Mouse (Mus musculus) liver, embryonic 14.5 days (tissue): ENCODE data around the gene Anapc2. TPM values are rescaled to one million over a fixed set of nuclear protein-coding genes. Genes with fewer than 3 reads are reported as not detected.

Source experiments
- ATAC-seq: fragments of 200-750 bp; cut with Nextera tagmentation; 2 replicates; pipeline ENCODE4 v1.8.0; 2017; ENCODE audit warnings: moderate number of reproducible peaks, mild to moderate bottlenecking, moderate library complexity; ENCODE audit not compliant: insufficient read depth
- DNase-seq, 3 experiments: peaks; one replicate each; pipeline ENCODE4 v3.0.0-alpha.2; 2012 to 2013; ENCODE audit warnings: low read depth in 3 of 3, low spot score in 3 of 3
- H3K27ac ChIP-seq: fragments of 300-500 bp; sonication (generic); 2 replicates; pipeline ENCODE4 v1.5.1; 2014; ENCODE audit warnings: moderate library complexity, mild to moderate bottlenecking, control low read depth, inconsistent platforms
- H3K27me3 ChIP-seq: fragments of 300-500 bp; sonication (generic); 2 replicates; pipeline ENCODE4 v1.6.1; 2014; ENCODE audit warnings: mild to moderate bottlenecking, low read length, moderate library complexity; ENCODE audit not compliant: control insufficient read depth, insufficient read depth
- H3K36me3 ChIP-seq: fragments of 300-500 bp; sonication (generic); replicated peaks from 2 replicates; pipeline ENCODE4 v1.6.1; 2014; ENCODE audit warnings: low read depth; ENCODE audit not compliant: control insufficient read depth, insufficient read depth
- H3K4me1 ChIP-seq, 2 experiments: fragments of 200-500 bp in 1 of 2; fragments of 300-500 bp in 1 of 2; sonication (generic) in 1 of 2; replicated peaks; 2 replicates each; pipeline ENCODE4 v1.6.1; 2012 to 2014; ENCODE audit warnings: antibody characterized with exemption in 1 of 2, inconsistent platforms in 1 of 2, low read length in 1 of 2; ENCODE audit not compliant: control insufficient read depth in 2 of 2, insufficient read depth in 2 of 2
- H3K4me2 ChIP-seq: fragments of 300-500 bp; sonication (generic); 2 replicates; pipeline ENCODE4 v1.6.1; 2014; ENCODE audit warnings: low read depth, mild to moderate bottlenecking, control low read depth, moderate library complexity
- H3K4me3 ChIP-seq, 2 experiments: fragments of 200-500 bp in 1 of 2; fragments of 300-500 bp in 1 of 2; sonication (generic) in 1 of 2; 2 replicates each; pipeline ENCODE4 v1.5.1; 2012 to 2014; ENCODE audit warnings: low read depth in 2 of 2, low read length in 2 of 2, mild to moderate bottlenecking in 2 of 2, control low read depth in 1 of 2, inconsistent platforms in 1 of 2, moderate library complexity in 1 of 2; ENCODE audit not compliant: insufficient read depth in 1 of 2
- H3K9ac ChIP-seq: fragments of 300-500 bp; sonication (generic); replicated peaks from 2 replicates; pipeline ENCODE4 v1.6.1; 2014; ENCODE audit warnings: mild to moderate bottlenecking, control low read depth, moderate library complexity
- H3K9me3 ChIP-seq: fragments of 300-500 bp; sonication (generic); 2 replicates; pipeline ENCODE4 v1.6.1; 2016; ENCODE audit warnings: low read length, mixed read lengths; ENCODE audit not compliant: control insufficient read depth
- CTCF ChIP-seq: IDR thresholded peaks from 2 replicates; pipeline ENCODE4 v1.5.1; 2016; ENCODE audit warnings: antibody characterized with exemption, low read depth, control low read depth
- EP300 ChIP-seq: IDR thresholded peaks from 2 replicates; pipeline ENCODE4 v1.6.1; 2016; ENCODE audit warnings: antibody characterized with exemption, low read depth
- WGBS: fragments of 180-500 bp; shearing (Covaris S2); extraction: QIAGEN DNeasy Blood & Tissue Kit; methylation state at CpG from one replicate; pipeline ENCODE4 v1.1.7; 2014; ENCODE audit not compliant: insufficient replicate concordance; 5-methylcytosine and 5-hydroxymethylcytosine counted together
- polyA plus RNA-seq, 2 experiments: library from polyadenylated mRNA; depleted of rRNA in 1 of 2; stranded (reverse) in 1 of 2; unstranded in 1 of 2; fragments of >200 nt; fragmentation: Nextera tagmentation in 1 of 2; extraction: Ambion mirVana in 1 of 2; gene quantifications; 2 replicates each; pipeline versions ENCODE4 v1.2.1 to v1.2.3; 2012 to 2014

The Anapc2 gene
- polyA plus RNA-seq, 2 experiments = 23.8 to 30.2 TPM

DNA sequence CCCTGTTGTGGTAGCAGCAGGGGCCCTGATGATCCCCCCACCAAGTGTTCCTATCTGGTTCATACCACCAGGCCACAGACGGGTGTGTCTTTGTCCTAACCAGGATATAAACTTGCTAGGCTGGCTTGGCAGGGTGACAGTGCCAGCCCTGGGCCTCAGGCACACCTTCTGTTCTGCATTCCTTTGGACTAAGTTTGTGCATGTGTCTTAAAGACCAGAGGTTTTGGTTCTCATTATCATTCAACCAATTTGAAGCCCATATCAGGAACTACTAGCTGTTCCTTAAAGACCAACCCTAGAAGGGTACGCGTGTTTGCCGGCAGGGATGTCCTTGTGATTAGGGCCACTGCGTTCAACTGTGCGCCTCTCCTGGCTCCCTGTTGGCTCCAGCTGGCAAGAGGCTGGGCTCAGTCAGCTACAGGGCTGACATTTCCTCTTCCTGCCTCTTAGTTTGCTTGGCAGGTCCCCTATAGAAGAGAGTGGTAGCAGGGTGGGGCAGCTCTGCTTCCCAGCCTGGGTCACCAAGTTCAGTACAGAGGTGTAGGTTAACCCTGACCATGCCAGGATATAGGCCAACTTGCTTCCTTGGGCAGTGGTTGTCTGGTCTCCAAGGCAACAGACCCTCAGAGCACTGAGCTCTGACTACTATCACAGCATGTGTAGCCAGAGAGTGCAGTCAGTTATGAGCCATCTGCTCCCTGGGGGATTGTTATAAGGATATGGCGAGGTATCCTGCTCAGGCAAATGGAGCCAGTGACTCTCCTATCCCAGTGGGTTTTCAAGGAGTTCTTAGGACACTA, 14.8 kb downstream of the Anapc2 start:
- no peak overlapping the region for H3K4me3 ChIP-seq
- peaks cover 38% of the 10 kb centered on the region for H3K27me3 ChIP-seq
- no peak overlapping the region for H3K4me2 ChIP-seq
- H3K9me3 ChIP-seq = no peaks in the 10 kb centered on the region
- DNase-seq (no peak), ATAC-seq (peak; percentile 64; the same call in 1 of the 2 replicates)
- peaks cover 0 to 7% of the 10 kb centered on the region in 2 experiments; a peak in 1 of 4 replicates for H3K4me1 ChIP-seq
- H3K36me3 ChIP-seq = peaks cover 5% of the 10 kb centered on the region
- no peak overlapping the region for H3K9ac ChIP-seq
- no peak overlapping the region for H3K27ac ChIP-seq
- TF ChIP-seq EP300 (no peak), CTCF (no peak)
- 24% methylated on average over 7 of the region's 7 CpGs for WGBS

DNA sequence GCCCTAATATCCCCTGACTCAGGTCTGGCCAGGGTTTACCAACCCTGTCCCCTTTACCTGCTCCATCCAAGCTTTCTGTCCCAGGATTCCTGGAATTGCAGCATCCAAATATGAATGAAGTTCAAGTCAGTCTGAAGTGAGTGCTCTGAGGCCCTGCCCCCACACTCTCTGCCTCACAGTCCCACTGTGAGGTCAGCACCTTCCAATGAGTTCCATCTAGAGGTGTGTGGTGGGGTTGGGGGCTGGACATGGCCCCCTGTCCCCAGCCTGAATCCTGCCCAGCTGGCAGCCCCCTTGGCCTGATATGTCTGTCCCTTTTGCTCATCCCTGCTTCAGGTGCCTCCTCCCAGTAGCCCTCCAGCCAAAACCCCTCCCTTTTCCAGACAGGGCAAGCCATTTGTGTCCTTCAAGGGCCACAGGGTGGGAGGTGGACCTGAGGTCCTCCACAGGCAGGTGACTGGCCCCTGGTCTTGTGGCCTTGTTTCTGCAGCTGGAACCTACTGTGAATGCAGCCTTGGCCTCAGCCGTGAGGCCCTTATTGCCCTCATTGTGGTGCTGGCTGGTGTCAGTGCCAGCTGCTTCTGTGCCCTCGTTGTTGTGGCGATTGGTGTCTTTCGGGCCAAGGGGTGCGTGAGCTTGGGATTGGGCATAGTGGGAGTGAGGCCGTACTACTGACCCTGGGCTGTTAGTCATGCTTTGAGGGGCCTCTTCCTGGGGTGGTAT, 15.8 kb downstream of the Anapc2 start, which contains the start of gene Tmem210:
Gene Tmem210, plus strand, starts transcription at position 219 of the 723 bp plus-strand sequence.
- H3K36me3 ChIP-seq = peaks cover 4% of the 10 kb centered on the region
- H3K27ac ChIP-seq = no peak within 1 kb of the TSS
- peaks cover 47% of the 10 kb centered on the region for H3K27me3 ChIP-seq
- H3K4me1 ChIP-seq = peaks cover 0 to 7% of the 10 kb centered on the region in 2 experiments; a peak in 1 of 4 replicates
- no peak for TF ChIP-seq CTCF
- TF ChIP-seq EP300 = no peak
- ATAC-seq (no peak), DNase-seq (no peak)
- H3K4me3 ChIP-seq = no peak within 1 kb of the TSS
- no peak within 1 kb of the TSS for H3K4me2 ChIP-seq
- no peaks in the 10 kb centered on the region for H3K9me3 ChIP-seq
- H3K9ac ChIP-seq = no peak within 1 kb of the TSS
- WGBS = 73% methylated on average over 6 of the region's 6 CpGs

- 65% methylated on average over 7 of the region's 7 CpGs for WGBS
- peaks cover 47% of the 10 kb centered on the region for H3K27me3 ChIP-seq
Observed at GRCm38 (mm10) chr2:25288734-25289345, 16.6 kb downstream of the Anapc2 start.

GRCm38 (mm10) chr2:25289651-25290050, 17.4 kb downstream of the Anapc2 start, which contains the start of gene Lrrc26:
Gene Lrrc26 (plus strand): TSS chr2:25289915.
- Histone ChIP-seq H3K4me2 (no peak within 1 kb of the TSS), H3K36me3 (peaks cover 4% of the 10 kb centered on the region), H3K9ac (no peak within 1 kb of the TSS), H3K27ac (no peak within 1 kb of the TSS), H3K4me3 (no peak within 1 kb of the TSS), H3K27me3 (peaks cover 47% of the 10 kb centered on the region), H3K4me1 (peaks cover 0 to 7% of the 10 kb centered on the region in 2 experiments; a peak in 1 of 4 replicates), H3K9me3 (no peaks in the 10 kb centered on the region)
- TF ChIP-seq CTCF (no peak), EP300 (no peak)
- 8% methylated on average over 11 of the region's 11 CpGs for WGBS
- no peak for DNase-seq
- ATAC-seq = no peak

More at GRCm38 (mm10) chr2:25288734-25289345, 16.6 kb downstream of the Anapc2 start:
- ATAC-seq (no peak), DNase-seq (no peak)
- Histone ChIP-seq H3K27ac (no peak overlapping the region), H3K4me1 (peaks cover 0 to 7% of the 10 kb centered on the region in 2 experiments; a peak in 1 of 4 replicates), H3K4me3 (no peak overlapping the region), H3K4me2 (no peak overlapping the region), H3K36me3 (peaks cover 4% of the 10 kb centered on the region), H3K9ac (no peak overlapping the region), H3K9me3 (no peaks in the 10 kb centered on the region)
- TF ChIP-seq CTCF (no peak), EP300 (no peak)
